Mouse (Mus musculus): ENCODE data around the gene Zfp800. TPM values are rescaled to one million over a fixed set of nuclear protein-coding genes. Genes with fewer than 3 reads are reported as not detected.

Gene Zfp800
- polyA plus RNA-seq, 1 experiment from 2014 or later: 21.2 TPM

DNA sequence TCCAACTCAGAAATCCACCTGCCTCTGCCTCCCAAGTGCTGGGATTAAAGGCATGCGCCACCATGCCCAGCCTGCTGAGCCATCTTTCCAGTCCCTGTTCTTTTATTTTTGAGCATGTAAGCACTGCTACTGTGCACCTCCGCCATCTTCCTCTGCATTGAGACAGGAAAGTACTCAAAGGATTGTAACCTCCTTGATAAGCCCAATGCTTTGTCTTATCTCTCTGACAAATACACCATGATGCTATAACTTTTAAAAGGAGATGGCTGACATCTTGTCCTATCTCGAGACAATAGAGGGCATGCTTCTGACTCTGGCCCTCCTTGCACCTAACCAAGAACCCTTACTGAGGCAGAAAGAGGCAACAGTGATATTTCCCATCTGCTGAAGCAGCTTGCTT is 88.9 kb downstream of the Zfp800 start:
- TF ChIP-seq CTCF (IDR thresholded peaks at IDR 0.05): no peak
- no peak for TF ChIP-seq EP300 (IDR thresholded peaks at IDR 0.05)
- no peaks in the 10 kb centered on the region for H3K9me3 ChIP-seq (ENCODE audit: low read length)
- no peak overlapping the region for H3K4me2 ChIP-seq (replicated peaks; ENCODE audit: low read depth, low read length)
- H3K9ac ChIP-seq (replicated peaks; ENCODE audit: low read depth): no peak overlapping the region
- H3K4me1 ChIP-seq (ENCODE audit: insufficient read depth, low read depth, low read length): no peaks in the 10 kb centered on the region
- no peak for ATAC-seq
- WGBS: 80% methylated on average over 3 of the region's 3 CpGs
- H3K4me3 ChIP-seq (ENCODE audit: low read depth, low read length): no peak overlapping the region
- DNase-seq (ENCODE audit: low spot score): no peak
- H3K36me3 ChIP-seq (ENCODE audit: insufficient read depth, low read length): no peaks in the 10 kb centered on the region
- H3K27ac ChIP-seq (ENCODE audit: low read length): no peak overlapping the region
- H3K27me3 ChIP-seq (replicated peaks; ENCODE audit: insufficient read depth, low read length): no peaks in the 10 kb centered on the region

DNA sequence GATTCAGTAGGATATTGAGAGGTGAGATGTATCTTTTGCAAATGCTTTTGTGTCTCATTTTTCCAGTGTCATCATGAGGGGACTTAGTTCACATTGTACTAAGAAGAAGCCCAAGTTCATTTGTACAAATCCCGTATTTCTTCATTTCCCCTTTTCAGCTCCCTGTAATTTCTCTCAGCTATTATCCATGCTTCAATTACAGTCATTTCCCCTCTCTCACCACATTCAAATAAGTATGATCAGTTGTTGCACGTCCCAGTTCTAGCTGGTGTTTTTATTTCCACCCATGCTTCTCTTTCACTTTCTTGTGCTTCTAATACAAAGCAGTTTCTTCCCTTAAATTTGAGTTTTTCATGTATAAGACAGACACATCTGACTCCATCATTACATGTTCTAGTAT is 91.1 kb downstream of the Zfp800 start:
- no peaks in the 10 kb centered on the region for H3K27me3 ChIP-seq (replicated peaks; ENCODE audit: insufficient read depth, low read length)
- 63% methylated on average over 2 of the region's 2 CpGs for WGBS
- ATAC-seq (no peak), DNase-seq (ENCODE audit: low spot score) (no peak)
- no peaks in the 10 kb centered on the region for H3K36me3 ChIP-seq (ENCODE audit: insufficient read depth, low read length)
- no peaks in the 10 kb centered on the region for H3K4me1 ChIP-seq (ENCODE audit: insufficient read depth, low read depth, low read length)
- no peak for TF ChIP-seq EP300 (IDR thresholded peaks at IDR 0.05)
- no peak for TF ChIP-seq CTCF (IDR thresholded peaks at IDR 0.05)
- H3K27ac ChIP-seq (ENCODE audit: low read length): no peak overlapping the region
- H3K9ac ChIP-seq (replicated peaks; ENCODE audit: low read depth): no peak overlapping the region
- no peaks in the 10 kb centered on the region for H3K9me3 ChIP-seq (ENCODE audit: low read length)
- H3K4me2 ChIP-seq (replicated peaks; ENCODE audit: low read depth, low read length): no peak overlapping the region
- no peak overlapping the region for H3K4me3 ChIP-seq (ENCODE audit: low read depth, low read length)

DNA sequence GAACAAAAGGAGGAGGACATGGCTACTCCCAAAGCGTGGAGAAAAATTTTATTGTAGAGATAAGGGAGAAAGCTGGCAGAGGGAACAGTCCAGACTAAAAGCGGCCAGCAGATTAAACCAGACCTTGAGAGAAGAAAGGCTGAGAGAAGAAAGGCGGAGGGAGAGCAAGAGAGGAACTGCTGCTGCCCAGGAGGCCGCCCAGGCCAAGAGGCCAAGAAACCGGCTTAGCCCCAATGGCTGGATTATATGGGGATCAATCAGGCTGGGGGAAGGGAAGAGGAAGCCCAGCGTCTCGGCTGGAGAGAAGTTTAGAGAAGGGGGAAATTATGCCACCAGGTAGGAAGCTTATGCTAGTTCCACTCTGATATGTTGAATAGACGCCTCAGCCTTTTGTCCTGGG is 101.5 kb downstream of the Zfp800 start:
- no peaks in the 10 kb centered on the region for H3K9me3 ChIP-seq (ENCODE audit: low read length)
- no peaks in the 10 kb centered on the region for H3K4me1 ChIP-seq (ENCODE audit: insufficient read depth, low read depth, low read length)
- no peak overlapping the region for H3K9ac ChIP-seq (replicated peaks; ENCODE audit: low read depth)
- TF ChIP-seq EP300 (IDR thresholded peaks at IDR 0.05) (no peak), CTCF (IDR thresholded peaks at IDR 0.05) (no peak)
- H3K4me2 ChIP-seq (replicated peaks; ENCODE audit: low read depth, low read length): no peak overlapping the region
- ATAC-seq (no peak), DNase-seq (ENCODE audit: low spot score) (no peak)
- H3K27me3 ChIP-seq (replicated peaks; ENCODE audit: insufficient read depth, low read length): no peaks in the 10 kb centered on the region
- H3K27ac ChIP-seq (ENCODE audit: low read length): no peak overlapping the region
- WGBS: 29% methylated on average over 8 of the region's 8 CpGs
- no peaks in the 10 kb centered on the region for H3K36me3 ChIP-seq (ENCODE audit: insufficient read depth, low read length)
- H3K4me3 ChIP-seq (ENCODE audit: low read depth, low read length): no peak overlapping the region

DNA sequence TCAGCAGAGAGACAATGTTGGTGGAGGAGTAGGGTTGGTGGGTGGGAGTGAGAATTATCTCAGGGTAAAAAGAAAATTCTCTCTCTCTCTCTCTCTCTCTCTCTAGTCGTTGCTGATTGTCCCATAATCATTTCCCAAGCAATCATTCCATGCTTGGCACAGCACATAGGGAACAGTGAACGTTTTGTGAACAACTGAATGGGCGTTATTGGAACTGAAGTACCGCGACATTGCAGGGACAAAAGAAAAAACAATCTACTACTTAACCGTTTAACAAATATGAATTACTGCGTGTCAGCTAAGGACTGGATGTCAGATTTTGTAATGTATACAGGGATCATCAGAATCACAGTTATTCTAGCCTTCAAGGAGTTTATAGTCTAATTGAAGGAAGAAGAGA is 102.2 kb downstream of the Zfp800 start:
- Histone ChIP-seq H3K36me3 (ENCODE audit: insufficient read depth, low read length) (no peaks in the 10 kb centered on the region), H3K27me3 (replicated peaks; ENCODE audit: insufficient read depth, low read length) (no peaks in the 10 kb centered on the region), H3K9me3 (ENCODE audit: low read length) (no peaks in the 10 kb centered on the region), H3K4me2 (replicated peaks; ENCODE audit: low read depth, low read length) (no peak overlapping the region), H3K4me1 (ENCODE audit: insufficient read depth, low read depth, low read length) (no peaks in the 10 kb centered on the region), H3K4me3 (ENCODE audit: low read depth, low read length) (no peak overlapping the region), H3K9ac (replicated peaks; ENCODE audit: low read depth) (no peak overlapping the region), H3K27ac (ENCODE audit: low read length) (no peak overlapping the region)
- TF ChIP-seq CTCF (IDR thresholded peaks at IDR 0.05): no peak
- TF ChIP-seq EP300 (IDR thresholded peaks at IDR 0.05): no peak
- WGBS: 65% methylated on average over 7 of the region's 7 CpGs
- no peak for DNase-seq (ENCODE audit: low spot score)
- ATAC-seq: no peak

DNA sequence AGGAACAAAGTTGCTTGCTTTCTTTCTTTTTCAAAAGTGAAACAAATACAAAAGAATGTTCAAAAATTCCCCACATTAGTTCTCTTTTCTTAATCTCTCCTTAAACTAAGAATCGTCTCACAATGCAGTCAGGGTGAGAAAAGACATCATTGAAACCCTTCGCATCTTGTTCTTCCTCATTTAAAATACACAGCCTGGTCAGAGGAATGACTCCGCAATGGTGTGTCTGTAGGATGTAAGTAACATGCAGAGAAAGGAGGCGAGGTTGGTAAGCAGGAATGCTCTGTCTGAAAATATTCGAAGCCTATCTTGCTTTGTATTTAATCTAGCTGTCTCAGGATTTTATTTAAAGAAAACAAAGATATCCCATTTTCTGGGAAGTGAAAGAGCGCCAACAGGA is 105.0 kb downstream of the Zfp800 start:
- Histone ChIP-seq H3K36me3 (ENCODE audit: insufficient read depth, low read length) (no peaks in the 10 kb centered on the region), H3K27ac (ENCODE audit: low read length) (no peak overlapping the region), H3K4me3 (ENCODE audit: low read depth, low read length) (no peak overlapping the region), H3K9me3 (ENCODE audit: low read length) (no peaks in the 10 kb centered on the region), H3K27me3 (replicated peaks; ENCODE audit: insufficient read depth, low read length) (no peaks in the 10 kb centered on the region), H3K4me1 (ENCODE audit: insufficient read depth, low read depth, low read length) (no peaks in the 10 kb centered on the region), H3K9ac (replicated peaks; ENCODE audit: low read depth) (no peak overlapping the region), H3K4me2 (replicated peaks; ENCODE audit: low read depth, low read length) (no peak overlapping the region)
- whole genome bisulfite sequencing: 68% methylated on average over 6 of the region's 6 CpGs
- DNase-seq (ENCODE audit: low spot score) (no peak), ATAC-seq (no peak)
- TF ChIP-seq CTCF (IDR thresholded peaks at IDR 0.05) (no peak), EP300 (IDR thresholded peaks at IDR 0.05) (no peak)

DNA sequence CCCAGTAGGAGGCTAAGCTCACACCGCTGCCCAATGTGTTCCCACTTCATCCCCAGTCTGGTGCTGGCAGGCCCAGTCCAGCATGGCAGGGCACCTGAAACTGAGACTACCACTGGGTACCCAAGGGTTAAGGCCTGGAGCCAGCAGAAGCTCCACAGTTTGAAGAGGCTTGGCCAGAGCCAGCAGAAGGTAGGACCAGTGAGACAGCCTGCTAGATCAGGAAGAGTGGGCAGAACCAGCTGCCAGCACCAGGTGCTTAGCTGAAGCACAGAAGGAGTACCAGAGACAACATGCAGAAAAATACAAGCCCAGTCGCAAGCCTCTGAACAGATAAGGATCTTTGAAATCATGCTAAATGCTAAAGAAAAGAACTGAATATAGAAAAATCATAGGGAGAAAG is 117.9 kb downstream of the Zfp800 start:
- H3K4me2 ChIP-seq (replicated peaks; ENCODE audit: low read depth, low read length): no peak overlapping the region
- no peak for ATAC-seq
- H3K9ac ChIP-seq (replicated peaks; ENCODE audit: low read depth): no peak overlapping the region
- H3K4me1 ChIP-seq (ENCODE audit: insufficient read depth, low read depth, low read length): no peaks in the 10 kb centered on the region
- no peak for TF ChIP-seq EP300 (IDR thresholded peaks at IDR 0.05)
- no peak for TF ChIP-seq CTCF (IDR thresholded peaks at IDR 0.05)
- no peak overlapping the region for H3K4me3 ChIP-seq (ENCODE audit: low read depth, low read length)
- no peak for DNase-seq (ENCODE audit: low spot score)
- WGBS: 63% methylated on average over 2 of the region's 2 CpGs
- no peaks in the 10 kb centered on the region for H3K36me3 ChIP-seq (ENCODE audit: insufficient read depth, low read length)
- no peaks in the 10 kb centered on the region for H3K9me3 ChIP-seq (ENCODE audit: low read length)
- no peak overlapping the region for H3K27ac ChIP-seq (ENCODE audit: low read length)
- H3K27me3 ChIP-seq (replicated peaks; ENCODE audit: insufficient read depth, low read length): no peaks in the 10 kb centered on the region

DNA sequence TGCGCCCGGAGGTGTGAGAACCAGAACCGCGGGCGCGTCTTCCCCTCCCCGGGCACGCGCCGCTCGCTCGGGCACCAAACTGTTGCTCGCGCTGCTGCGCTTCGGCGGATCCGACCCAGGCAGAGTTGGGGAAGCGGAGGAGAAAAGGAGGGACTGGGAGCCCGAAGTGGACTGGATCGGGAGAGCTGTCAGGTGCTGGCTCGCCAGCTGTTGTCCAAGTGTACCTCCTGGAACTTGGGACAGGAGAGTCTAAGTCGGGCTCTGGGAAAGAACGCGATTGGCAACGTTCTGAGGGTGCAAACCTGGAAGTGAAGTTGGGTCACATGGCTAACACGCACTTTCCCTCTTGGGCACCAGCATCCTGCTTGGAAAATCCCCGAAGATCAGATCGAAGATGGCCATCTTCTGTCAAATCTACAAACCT is 135.6 kb downstream of the Zfp800 start:
- H3K4me1 ChIP-seq (ENCODE audit: insufficient read depth, low read depth, low read length): peaks cover 4% of the 10 kb centered on the region; the same call in 1 of the 2 replicates
- H3K36me3 ChIP-seq (ENCODE audit: insufficient read depth, low read length): no peaks in the 10 kb centered on the region
- peak overlapping the region; percentile 93 for H3K4me3 ChIP-seq (ENCODE audit: low read depth, low read length)
- H3K9ac ChIP-seq (replicated peaks; ENCODE audit: low read depth): peak overlapping the region; percentile 56
- H3K27me3 ChIP-seq (replicated peaks; ENCODE audit: insufficient read depth, low read length): no peaks in the 10 kb centered on the region
- H3K4me2 ChIP-seq (replicated peaks; ENCODE audit: low read depth, low read length): peak overlapping the region; percentile 92
- H3K27ac ChIP-seq (ENCODE audit: low read length): peak overlapping the region; percentile 92
- DNase-seq (ENCODE audit: low spot score) (no peak), ATAC-seq (no peak; the same call in none of the 2 replicates)
- 1% methylated on average over 18 of the region's 29 CpGs for WGBS
- no peaks in the 10 kb centered on the region for H3K9me3 ChIP-seq (ENCODE audit: low read length)
- TF ChIP-seq EP300 (IDR thresholded peaks at IDR 0.05) (no peak), CTCF (IDR thresholded peaks at IDR 0.05) (no peak)

Data from lung, postnatal 0 days (tissue).